Mouse (Mus musculus): ENCODE measurements around the gene Ptcd1.
"Not testable (repeated sequence)": the region's sequence is repeated elsewhere in the genome, so short reads cannot be mapped to it uniquely, and the experiment has no call there.

Ptcd1 gene

GRCm38 (mm10) chr5:145166536-145167305, at the start of gene Ptcd1, which contains the start of gene Cpsf4:
TSS of gene Ptcd1 (minus strand) at chr5:145167108.
TSS of gene Cpsf4 (plus strand) at chr5:145167213.
- DNase-seq (ENCODE audit: low spot score) = peak; percentile 98

DNA sequence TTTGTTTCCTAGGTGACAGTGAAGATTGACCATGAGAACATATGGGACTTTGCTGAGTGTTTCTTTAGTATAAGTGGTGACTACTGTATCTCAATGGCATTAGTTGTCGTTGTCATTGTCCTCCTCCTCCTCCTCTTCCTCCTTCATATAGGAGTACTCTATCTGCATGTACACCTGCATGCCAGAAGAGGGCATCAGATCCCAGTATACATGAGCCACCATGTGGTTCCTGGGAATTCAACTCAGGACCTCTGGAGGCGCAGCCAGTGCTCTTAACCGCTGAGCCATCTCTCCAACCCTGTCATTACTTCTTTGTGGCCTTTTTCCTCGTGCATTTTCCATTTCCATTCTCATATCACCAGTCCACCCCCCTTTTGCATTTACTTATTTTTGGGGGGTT, 47.8 kb upstream of the Ptcd1 start:
- DNase-seq (ENCODE audit: low spot score) = no peak

GRCm38 (mm10) chr5:145213505-145213904, 46.6 kb upstream of the Ptcd1 start:
- no peak for DNase-seq (ENCODE audit: low spot score)

- DNase-seq (ENCODE audit: low spot score) = no peak
These were observed 45.3 kb upstream of the Ptcd1 start for GRCm38 (mm10) chr5:145212216-145212615.

DNA sequence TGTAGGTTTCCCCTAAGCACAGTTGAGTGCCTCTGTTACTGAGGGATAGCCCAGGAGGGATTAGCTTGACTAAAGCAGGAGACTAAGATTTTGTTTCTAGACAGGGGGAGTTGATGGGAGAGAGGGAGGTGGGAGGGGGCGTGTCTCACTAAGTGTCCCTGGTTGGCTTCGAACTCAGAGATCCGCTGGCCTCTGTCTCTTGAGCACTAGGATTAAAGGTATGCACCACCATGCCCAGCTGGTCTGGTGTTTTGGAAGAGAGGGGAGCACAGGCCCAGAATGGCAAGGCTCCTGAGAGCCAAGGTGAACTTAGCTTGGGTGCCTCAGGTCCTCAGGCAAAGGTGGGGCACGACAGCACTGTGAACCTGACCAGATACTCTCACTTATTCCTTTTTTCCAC, 44.4 kb upstream of the Ptcd1 start:
- DNase-seq (ENCODE audit: low spot score) = no peak

DNA sequence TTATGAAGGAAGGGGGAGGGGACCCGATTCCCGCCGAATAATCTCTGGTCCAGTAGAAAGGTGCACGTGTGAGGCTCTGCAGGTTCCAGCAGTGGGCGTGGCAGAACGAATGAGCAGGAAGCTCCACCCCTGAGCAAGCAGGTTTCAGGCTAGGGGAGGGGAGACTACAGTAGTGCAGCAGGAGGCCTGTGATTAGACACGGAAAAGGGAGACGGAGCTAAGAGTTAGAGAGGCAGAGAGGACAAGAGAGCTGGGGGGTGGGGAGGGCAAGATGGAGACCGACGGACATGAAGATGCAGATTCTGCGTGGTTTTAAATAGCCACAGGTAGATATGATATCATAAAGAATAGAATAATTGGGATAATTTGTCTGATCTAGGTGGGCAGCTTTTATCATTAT, 41.5 kb upstream of the Ptcd1 start:
- DNase-seq (ENCODE audit: low spot score) = not testable (repeated sequence)

DNA sequence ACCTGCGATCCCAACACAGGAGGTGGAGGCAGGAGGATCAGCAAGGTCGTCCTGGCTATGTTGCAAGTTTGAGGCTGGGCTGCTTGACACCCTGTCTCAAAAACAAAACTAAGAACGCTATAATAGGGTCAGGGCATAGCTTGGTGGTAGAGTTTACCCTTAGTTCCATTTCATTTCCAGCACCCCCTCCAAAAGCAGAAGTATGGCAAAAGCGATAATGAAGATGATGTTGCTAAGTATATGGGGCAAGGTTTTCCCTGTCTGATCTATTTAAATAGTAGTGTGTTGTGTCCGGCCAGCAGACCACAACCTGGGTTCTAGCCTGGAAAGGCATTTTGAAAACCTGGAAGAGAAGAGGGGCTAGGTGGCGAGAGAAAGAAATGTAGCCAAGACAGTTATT, 41.0 kb upstream of the Ptcd1 start:
- no peak for DNase-seq (ENCODE audit: low spot score)

DNA sequence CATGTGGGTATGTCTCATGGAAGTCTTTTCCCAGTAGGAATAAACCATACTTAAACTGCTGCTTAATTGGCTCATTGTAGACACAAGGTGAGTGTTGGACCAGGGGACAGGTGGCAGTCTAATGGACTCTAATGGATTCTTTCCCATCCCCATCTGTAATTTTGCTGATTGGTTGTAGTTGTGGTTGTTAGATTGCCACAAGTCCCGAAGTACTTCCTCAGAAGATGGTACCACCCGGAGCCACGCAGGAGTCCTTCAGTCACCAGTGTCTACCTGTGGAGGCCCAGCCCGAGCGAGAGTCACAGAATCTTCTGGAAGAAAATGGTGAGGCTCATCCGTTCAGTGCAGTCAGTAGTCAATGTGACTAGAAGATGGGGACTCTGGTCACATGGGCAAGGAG, 40.5 kb upstream of the Ptcd1 start:
- no peak for DNase-seq (ENCODE audit: low spot score)

DNA sequence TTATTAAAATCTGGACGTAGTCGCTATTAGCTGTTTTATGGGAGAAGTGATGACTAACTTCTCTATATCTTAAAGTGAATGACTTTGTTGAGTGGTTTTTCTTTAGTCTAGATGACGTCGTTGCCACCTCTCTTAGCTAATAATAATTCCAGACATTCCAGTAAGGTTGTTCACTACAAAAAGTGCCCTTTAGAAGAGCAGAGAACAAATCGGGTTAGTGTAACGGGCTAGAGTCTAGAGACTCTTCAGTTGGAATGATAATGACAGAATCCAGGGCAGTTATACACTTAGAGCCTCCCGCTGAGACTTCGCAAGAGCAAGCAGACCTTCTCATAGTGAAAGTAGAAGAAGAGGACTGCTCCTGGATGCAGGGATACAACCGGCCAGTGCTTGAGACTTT, 38.1 kb upstream of the Ptcd1 start:
- DNase-seq (ENCODE audit: low spot score) = no peak

- peak; percentile 98 for DNase-seq (ENCODE audit: low spot score)
These were observed 37.2 kb upstream of the Ptcd1 start, which contains the start of gene Zkscan5 for GRCm38 (mm10) chr5:145203936-145204691. TSS of gene Zkscan5 (plus strand) at chr5:145204562.

- no peak for DNase-seq (ENCODE audit: low spot score)
These were observed 35.5 kb upstream of the Ptcd1 start for GRCm38 (mm10) chr5:145202446-145202845.

DNA sequence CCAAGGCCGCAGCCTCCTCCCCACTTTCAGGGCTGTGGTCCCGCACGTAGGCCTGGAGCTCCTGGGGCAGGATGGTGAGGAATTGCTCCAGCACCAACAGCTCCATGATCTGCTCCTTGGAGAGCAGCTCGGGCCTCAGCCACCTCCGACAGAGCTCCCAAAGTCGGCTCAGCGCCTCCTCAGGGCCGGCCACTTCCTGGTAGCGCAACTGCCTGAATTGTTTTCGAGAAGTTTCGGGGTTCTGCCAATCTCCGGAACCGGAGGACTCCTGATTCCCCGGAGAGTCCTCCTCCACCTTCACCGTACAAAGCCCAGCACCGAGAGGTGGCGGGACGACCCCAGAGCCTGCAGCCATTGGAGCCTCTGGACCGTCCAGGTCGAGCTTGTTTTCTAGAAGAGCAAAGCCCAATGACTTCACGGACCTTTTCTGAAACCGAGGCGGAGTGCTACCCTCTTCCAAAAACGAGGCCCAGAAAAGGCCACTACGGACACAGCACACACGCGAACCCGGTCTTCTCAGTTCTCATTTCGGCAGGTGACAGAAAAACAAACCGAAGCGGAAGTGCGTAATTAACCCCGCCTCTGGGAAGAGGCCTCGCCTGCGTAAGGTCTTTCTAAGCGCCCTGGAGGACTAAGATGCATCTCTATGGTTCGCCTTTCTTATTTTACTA, 34.5 kb upstream of the Ptcd1 start, which contains the start of gene Zkscan14:
Gene Zkscan14, minus strand, starts transcription at position 548 of the 671 bp plus-strand sequence.
- DNase-seq (ENCODE audit: low spot score) = peak; percentile 73

DNA sequence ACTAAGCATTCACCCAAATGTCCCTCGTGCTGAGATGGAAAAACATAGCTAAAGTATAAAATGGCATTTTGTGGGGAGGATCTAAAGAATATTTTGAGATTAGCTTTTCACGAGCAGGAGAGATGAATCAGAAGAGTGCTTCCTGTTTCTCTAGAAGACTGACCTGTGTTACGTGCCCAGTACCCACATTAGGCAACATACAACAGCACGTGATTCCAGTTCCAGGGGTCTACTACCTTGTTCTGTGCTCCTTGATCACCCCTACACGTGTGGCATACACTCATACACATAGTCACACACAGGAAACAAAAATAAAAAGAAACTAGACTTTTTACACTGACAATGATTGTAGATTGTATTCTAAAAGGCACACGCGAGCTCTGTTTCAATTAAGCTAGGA, 33.5 kb upstream of the Ptcd1 start:
- DNase-seq (ENCODE audit: low spot score) = no peak

DNA sequence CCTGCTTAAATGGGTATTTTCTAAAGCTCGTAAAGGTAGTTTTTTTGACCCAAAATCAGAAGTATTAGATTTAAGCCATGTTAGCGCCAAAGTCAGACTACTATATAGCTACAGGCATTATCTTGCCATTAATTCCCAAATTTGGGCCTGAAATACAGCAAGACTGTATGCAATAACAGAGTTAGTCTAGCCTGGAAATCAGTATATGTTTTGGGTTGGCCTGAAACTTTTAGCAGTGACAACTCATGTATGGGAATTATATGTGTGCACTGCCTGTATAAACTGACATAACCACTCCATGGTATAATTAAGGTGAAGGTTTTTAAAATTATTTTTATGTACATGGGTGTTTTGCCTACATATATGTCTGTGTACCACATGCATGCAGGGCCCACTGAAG, 25.1 kb upstream of the Ptcd1 start, which contains the start of gene Atp5j2:
Gene Atp5j2, minus strand, starts transcription at position 101 of the 400 bp plus-strand sequence.
- no peak for DNase-seq (ENCODE audit: low spot score)

GRCm38 (mm10) chr5:145190875-145191798, 24.2 kb upstream of the Ptcd1 start:
- DNase-seq (ENCODE audit: low spot score) = peak; percentile 95

DNA sequence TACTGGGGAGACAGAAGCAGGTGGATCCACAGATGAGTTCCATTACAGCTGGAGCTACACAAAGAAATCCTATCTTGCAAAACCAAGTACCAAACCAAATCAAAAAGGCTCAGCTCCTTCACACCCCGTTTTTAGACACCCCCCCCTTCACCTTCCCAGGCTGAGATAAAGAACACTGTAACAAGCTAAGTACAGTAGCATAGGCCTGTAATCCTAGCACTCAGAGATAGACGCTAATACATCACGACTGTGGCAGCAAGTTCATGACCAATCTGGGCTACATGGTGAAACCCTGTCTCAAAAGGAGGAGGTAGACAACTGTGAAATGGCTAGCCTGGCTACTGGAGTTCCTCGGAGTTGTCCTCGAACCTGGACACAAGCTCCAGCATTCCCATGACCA, 23.5 kb upstream of the Ptcd1 start:
- DNase-seq (ENCODE audit: low spot score) = no peak

GRCm38 (mm10) chr5:145189416-145189815, 22.5 kb upstream of the Ptcd1 start:
- DNase-seq (ENCODE audit: low spot score) = no peak

GRCm38 (mm10) chr5:145185244-145185643, 18.3 kb upstream of the Ptcd1 start:
- DNase-seq (ENCODE audit: low spot score) = no peak

- no peak for DNase-seq (ENCODE audit: low spot score)
These were observed 11.6 kb upstream of the Ptcd1 start for GRCm38 (mm10) chr5:145178461-145178980.

- DNase-seq (ENCODE audit: low spot score) = no peak
These were observed 376 bp upstream of the Ptcd1 start for GRCm38 (mm10) chr5:145167306-145167661.

- no peak for DNase-seq (ENCODE audit: low spot score)
These were observed 1.7 kb downstream of the Ptcd1 start for GRCm38 (mm10) chr5:145165184-145165583.

Data from testis, postnatal 10 days (tissue).